Mouse (Mus musculus) ovary, adult 10 weeks (tissue): Measurements from ENCODE around the gene Tuba1b. TPM values are rescaled to one million over a fixed set of nuclear protein-coding genes. Genes with fewer than 3 reads are reported as not detected.

ENCODE experiments used
- polyA plus RNA-seq: library from polyadenylated mRNA; stranded (reverse); fragments of 350-450 nt; fragmentation: Illumina TruSeq; extraction: RNeasy Lipid Tissue Mini Kit (QIAGEN cat#74804); gene quantifications from one replicate; pipeline ENCODE4 v1.2.3, GENCODE M21; 2014

The Tuba1b gene
- polyA plus RNA-seq = 91.9 TPM

GRCm38 (mm10) chr15:98934217-98934839, at the start of gene Tuba1b:
TSS of gene Tuba1b (minus strand) at chr15:98934565.

GRCm38 (mm10) chr15:98953401-98954356, 19.3 kb upstream of the Tuba1b start, which contains the start of the genes Gm49450 and Tuba1a:
TSS of gene Gm49450 (minus strand) at chr15:98953551.
TSS of gene Tuba1a (minus strand) at chr15:98953703.

GRCm38 (mm10) chr15:98917538-98918498, 16.5 kb downstream of the Tuba1b start, which contains the start of gene Lmbr1l:
TSS of gene Lmbr1l (minus strand) at chr15:98918231.

GRCm38 (mm10) chr15:98897928-98898800, 36.2 kb downstream of the Tuba1b start, which contains the start of gene Dhh:
TSS of gene Dhh (minus strand) at chr15:98898540.

GRCm38 (mm10) chr15:98893940-98894745, 40.2 kb downstream of the Tuba1b start, which contains the start of gene Rhebl1:
TSS of gene Rhebl1 (minus strand) at chr15:98894540.

Other genes starting within 250 kb of the Tuba1b start
- 2.5 TPM for gene Ccdc65, start 226.4 kb downstream of the Tuba1b start, polyA plus RNA-seq
- gene Fkbp11, start 206.4 kb downstream of the Tuba1b start, polyA plus RNA-seq = 0.17 TPM
- gene Arf3, start 171.4 kb downstream of the Tuba1b start, polyA plus RNA-seq = 45.6 TPM
- gene Wnt10b, start 156.4 kb downstream of the Tuba1b start, polyA plus RNA-seq = 3.4 TPM
- not detected for gene Wnt1, start 144.7 kb downstream of the Tuba1b start, polyA plus RNA-seq
- not detected for gene Ddn, start 125.1 kb downstream of the Tuba1b start, polyA plus RNA-seq
- 29.2 TPM for gene Prkag1, start 103.0 kb downstream of the Tuba1b start, polyA plus RNA-seq
- 3.7 TPM for gene Kmt2d, start 63.4 kb downstream of the Tuba1b start, polyA plus RNA-seq
- gene Rhebl1, start 40.0 kb downstream of the Tuba1b start, polyA plus RNA-seq = 2.3 TPM
- gene Dhh, start 36.0 kb downstream of the Tuba1b start, polyA plus RNA-seq = 4.8 TPM
- 2.1 TPM for gene Lmbr1l, start 16.3 kb downstream of the Tuba1b start, polyA plus RNA-seq
- not detected for gene Gm49450, start 19.0 kb upstream of the Tuba1b start, polyA plus RNA-seq
- 108 TPM for gene Tuba1a, start 19.1 kb upstream of the Tuba1b start, polyA plus RNA-seq
- 8.6 TPM for gene Tuba1c, start 95.3 kb upstream of the Tuba1b start, polyA plus RNA-seq
- gene Prph, start 120.6 kb upstream of the Tuba1b start, polyA plus RNA-seq = not detected
- 0.23 TPM for gene Troap, start 140.0 kb upstream of the Tuba1b start, polyA plus RNA-seq
- gene C1ql4, start 153.3 kb upstream of the Tuba1b start, polyA plus RNA-seq = not detected
- not detected for gene Dnajc22, start 158.6 kb upstream of the Tuba1b start, polyA plus RNA-seq
- 84.2 TPM for gene Spats2, start 191.4 kb upstream of the Tuba1b start, polyA plus RNA-seq